Mouse (Mus musculus) embryonic facial prominence, embryonic 10.5 days (tissue): ENCODE measurements around the gene Actg1. TPM values are rescaled to one million over a fixed set of nuclear protein-coding genes. Genes with fewer than 3 reads are reported as not detected.

ENCODE experiments used
- DNase-seq: peaks from one replicate; pipeline ENCODE4 v3.0.0-alpha.2; 2017; ENCODE audit warnings: low spot score
- H3K27ac ChIP-seq: fragments of 300-500 bp; sonication (generic); replicated peaks from 2 replicates; pipeline ENCODE4 v1.5.1; 2016; ENCODE audit warnings: mild to moderate bottlenecking
- H3K27me3 ChIP-seq: fragments of 300-500 bp; sonication (generic); replicated peaks from 2 replicates; pipeline ENCODE4 v1.6.1; 2016; ENCODE audit warnings: low read depth, mild to moderate bottlenecking; ENCODE audit not compliant: poor library complexity, severe bottlenecking
- H3K36me3 ChIP-seq: fragments of 300-500 bp; sonication (generic); replicated peaks from 2 replicates; pipeline ENCODE4 v1.6.1; 2016; ENCODE audit warnings: mild to moderate bottlenecking, moderate library complexity
- H3K4me1 ChIP-seq: fragments of 300-500 bp; sonication (generic); 2 replicates; pipeline ENCODE4 v1.6.1; 2016
- H3K4me3 ChIP-seq: fragments of 300-500 bp; sonication (generic); 2 replicates; pipeline ENCODE4 v1.5.1; 2016; ENCODE audit warnings: mild to moderate bottlenecking, moderate library complexity
- H3K9me3 ChIP-seq: fragments of 300-500 bp; sonication (generic); 2 replicates; pipeline ENCODE4 v1.6.1; 2016; ENCODE audit warnings: mild to moderate bottlenecking
- WGBS: fragments of 180-500 bp; shearing (Covaris S2); methylation state at CpG from one replicate; pipeline ENCODE4 v1.1.7; 2016; 5-methylcytosine and 5-hydroxymethylcytosine counted together
- polyA plus RNA-seq: library from polyadenylated mRNA; unstranded; fragments of >200 nt; fragmentation: Nextera tagmentation; extraction: Ambion mirVana; gene quantifications from 2 replicates; pipeline ENCODE4 v1.2.1, GENCODE M21; 2016

Gene Actg1
- polyA plus RNA-seq, 1 experiment from 2014 or later, result 3,150 TPM

- peaks cover 13% of the 10 kb centered on the region; the same call in 1 of the 2 replicates for H3K27me3 ChIP-seq
- no peak for DNase-seq
- no peaks in the 10 kb centered on the region for H3K36me3 ChIP-seq
- 46% methylated on average over 10 of the region's 10 CpGs for WGBS
- H3K4me1 ChIP-seq, result peaks cover 71% of the 10 kb centered on the region
- peak overlapping the region; percentile 97 for H3K27ac ChIP-seq
- peak overlapping the region; percentile 63 for H3K4me3 ChIP-seq
- H3K9me3 ChIP-seq, result no peaks in the 10 kb centered on the region
Measured at GRCm38 (mm10) chr11:120311561-120311960, 36.8 kb downstream of the Actg1 start.

- peaks cover 19% of the 10 kb centered on the region; the same call in 1 of the 2 replicates for H3K27me3 ChIP-seq
- DNase-seq, result peak; percentile 99
- H3K4me3 ChIP-seq, result peak overlapping the region; percentile 63
- H3K4me1 ChIP-seq, result peaks cover 73% of the 10 kb centered on the region
- no peaks in the 10 kb centered on the region for H3K36me3 ChIP-seq
- peak overlapping the region; percentile 97 for H3K27ac ChIP-seq
- H3K9me3 ChIP-seq, result no peaks in the 10 kb centered on the region
- WGBS, result 3% methylated on average over 45 of the region's 45 CpGs
Measured at GRCm38 (mm10) chr11:120310813-120311312, 37.5 kb downstream of the Actg1 start.

GRCm38 (mm10) chr11:120308441-120309320 is 39.7 kb downstream of the Actg1 start:
- Histone ChIP-seq H3K4me3 (peak overlapping the region; percentile 4; the same call in 1 of the 2 replicates), H3K4me1 (peaks cover 75% of the 10 kb centered on the region), H3K9me3 (no peaks in the 10 kb centered on the region), H3K27me3 (peaks cover 20% of the 10 kb centered on the region), H3K36me3 (no peaks in the 10 kb centered on the region), H3K27ac (no peak overlapping the region)
- DNase-seq, result no peak
- 59% methylated on average over 15 of the region's 15 CpGs for WGBS

GRCm38 (mm10) chr11:120307566-120308430 is 40.5 kb downstream of the Actg1 start:
- Histone ChIP-seq H3K27me3 (peaks cover 26% of the 10 kb centered on the region), H3K4me3 (peak overlapping the region; percentile 67), H3K27ac (peak overlapping the region; percentile 98), H3K36me3 (no peaks in the 10 kb centered on the region), H3K9me3 (no peaks in the 10 kb centered on the region), H3K4me1 (peaks cover 81% of the 10 kb centered on the region)
- WGBS, result 6% methylated on average over 19 of the region's 19 CpGs
- DNase-seq, result peak; percentile 97

GRCm38 (mm10) chr11:120307132-120307413 is 41.3 kb downstream of the Actg1 start:
- Histone ChIP-seq H3K27ac (peak overlapping the region; percentile 98), H3K36me3 (no peaks in the 10 kb centered on the region), H3K4me3 (peak overlapping the region; percentile 67), H3K4me1 (peaks cover 80% of the 10 kb centered on the region), H3K9me3 (no peaks in the 10 kb centered on the region), H3K27me3 (peaks cover 26% of the 10 kb centered on the region)
- peak; percentile 27 for DNase-seq
- WGBS, result 7% methylated on average over 5 of the region's 5 CpGs

GRCm38 (mm10) chr11:120306366-120307131 is 41.8 kb downstream of the Actg1 start:
- peaks cover 80% of the 10 kb centered on the region for H3K4me1 ChIP-seq
- H3K9me3 ChIP-seq, result no peaks in the 10 kb centered on the region
- DNase-seq, result peak; percentile 10
- H3K27ac ChIP-seq, result peak overlapping the region; percentile 98
- peaks cover 26% of the 10 kb centered on the region for H3K27me3 ChIP-seq
- H3K4me3 ChIP-seq, result peak overlapping the region; percentile 67
- no peaks in the 10 kb centered on the region; the same call in 1 of the 2 replicates for H3K36me3 ChIP-seq
- 46% methylated on average over 12 of the region's 12 CpGs for WGBS

DNA sequence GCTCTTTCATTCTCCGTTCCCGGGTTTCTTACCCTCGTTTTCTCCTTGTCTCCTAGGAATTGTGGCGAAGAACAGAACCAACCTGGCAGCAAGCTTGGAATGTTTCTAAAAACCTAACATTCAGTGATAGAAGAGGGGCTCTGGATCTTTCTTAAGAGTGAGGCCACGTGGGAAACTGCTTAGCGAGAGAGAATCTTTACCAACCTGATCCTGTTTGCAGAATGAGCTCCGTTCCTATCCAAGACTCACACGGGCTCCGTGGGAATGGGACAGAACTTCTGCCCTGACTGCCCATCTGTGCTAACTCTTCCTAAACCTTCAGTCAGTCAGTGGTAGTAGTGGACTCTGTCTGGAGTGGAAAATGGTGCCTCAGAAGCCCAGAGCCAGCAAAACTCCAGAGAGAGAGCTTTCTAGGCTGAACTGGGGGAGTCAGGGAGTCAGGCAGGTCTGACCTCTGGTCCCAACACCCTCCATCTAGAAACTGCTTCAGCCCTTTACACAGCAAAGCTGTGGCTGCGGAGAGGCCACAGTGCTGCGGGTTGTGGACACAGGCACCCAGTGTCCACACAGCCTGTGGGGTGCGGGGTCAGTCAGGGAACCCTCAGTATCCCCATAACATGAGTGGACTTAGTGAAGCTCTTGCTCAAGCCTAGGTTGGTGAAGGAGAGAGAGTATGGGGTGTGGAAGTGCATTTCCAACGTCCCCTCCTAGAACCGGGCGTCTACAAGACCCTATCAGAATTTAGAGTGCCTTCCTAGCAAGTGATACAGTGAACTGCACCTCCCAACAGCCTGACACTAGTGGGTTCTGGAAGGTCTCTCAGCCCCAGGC is 42.6 kb downstream of the Actg1 start:
- peaks cover 73% of the 10 kb centered on the region for H3K4me1 ChIP-seq
- no peaks in the 10 kb centered on the region; the same call in 1 of the 2 replicates for H3K36me3 ChIP-seq
- 23% methylated on average over 15 of the region's 15 CpGs for WGBS
- H3K27me3 ChIP-seq, result peaks cover 26% of the 10 kb centered on the region
- H3K4me3 ChIP-seq, result peak overlapping the region; percentile 67
- peak overlapping the region; percentile 98 for H3K27ac ChIP-seq
- DNase-seq, result no peak
- H3K9me3 ChIP-seq, result no peaks in the 10 kb centered on the region

- Histone ChIP-seq H3K4me3 (peak overlapping the region; percentile 67), H3K4me1 (peaks cover 65% of the 10 kb centered on the region), H3K9me3 (no peaks in the 10 kb centered on the region), H3K36me3 (no peaks in the 10 kb centered on the region; the same call in 1 of the 2 replicates), H3K27me3 (peaks cover 26% of the 10 kb centered on the region), H3K27ac (peak overlapping the region; percentile 98)
- DNase-seq, result peak; percentile 99
- 1% methylated on average over 53 of the region's 53 CpGs for WGBS
Measured at GRCm38 (mm10) chr11:120304886-120305534, 43.3 kb downstream of the Actg1 start.

DNA sequence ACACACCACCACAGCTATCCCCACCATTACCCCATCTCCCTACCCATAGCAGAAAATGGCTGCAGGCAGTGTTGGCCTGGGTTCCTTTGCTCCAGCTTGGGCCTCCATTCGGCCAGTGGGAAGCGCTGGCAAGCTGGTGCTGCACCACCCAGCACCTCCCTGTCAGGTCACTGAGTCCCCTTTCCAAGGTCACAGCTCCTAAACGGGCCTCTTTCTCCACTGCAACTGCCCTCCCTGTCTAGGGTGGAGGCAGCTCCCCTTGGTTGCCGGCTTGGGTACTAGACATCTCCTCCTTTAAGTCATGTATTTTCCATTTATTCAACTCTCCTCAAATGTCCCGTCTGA is 44.0 kb downstream of the Actg1 start:
- 37% methylated on average over 5 of the region's 5 CpGs for WGBS
- H3K9me3 ChIP-seq, result no peaks in the 10 kb centered on the region
- peaks cover 26% of the 10 kb centered on the region for H3K27me3 ChIP-seq
- no peaks in the 10 kb centered on the region; the same call in 1 of the 2 replicates for H3K36me3 ChIP-seq
- peak overlapping the region; percentile 67 for H3K4me3 ChIP-seq
- peaks cover 68% of the 10 kb centered on the region for H3K4me1 ChIP-seq
- no peak for DNase-seq
- H3K27ac ChIP-seq, result peak overlapping the region; percentile 98

GRCm38 (mm10) chr11:120303559-120304349 is 44.6 kb downstream of the Actg1 start:
- Histone ChIP-seq H3K4me1 (peaks cover 67% of the 10 kb centered on the region), H3K4me3 (peak overlapping the region; percentile 67), H3K9me3 (no peaks in the 10 kb centered on the region), H3K27me3 (peaks cover 22% of the 10 kb centered on the region), H3K27ac (peak overlapping the region; percentile 98), H3K36me3 (no peaks in the 10 kb centered on the region; the same call in 1 of the 2 replicates)
- no peak for DNase-seq
- WGBS, result 87% methylated on average over 21 of the region's 21 CpGs
